Mouse (Mus musculus): ENCODE results near the gene Bax.
A peak's percentile ranks its signal among the peaks of the same experiment; 100 is the strongest.
"Not testable (repeated sequence)": the region's sequence is repeated elsewhere in the genome, so short reads cannot be mapped to it uniquely, and the experiment has no call there.

Bax gene

GRCm38 (mm10) chr7:45466283-45467089, at the start of gene Bax:
TSS of gene Bax (minus strand) at chr7:45466898.
- peak; percentile 92 for DNase-seq

- no peak for DNase-seq
Observed at GRCm38 (mm10) chr7:45515436-45515835, 48.7 kb upstream of the Bax start.

DNA sequence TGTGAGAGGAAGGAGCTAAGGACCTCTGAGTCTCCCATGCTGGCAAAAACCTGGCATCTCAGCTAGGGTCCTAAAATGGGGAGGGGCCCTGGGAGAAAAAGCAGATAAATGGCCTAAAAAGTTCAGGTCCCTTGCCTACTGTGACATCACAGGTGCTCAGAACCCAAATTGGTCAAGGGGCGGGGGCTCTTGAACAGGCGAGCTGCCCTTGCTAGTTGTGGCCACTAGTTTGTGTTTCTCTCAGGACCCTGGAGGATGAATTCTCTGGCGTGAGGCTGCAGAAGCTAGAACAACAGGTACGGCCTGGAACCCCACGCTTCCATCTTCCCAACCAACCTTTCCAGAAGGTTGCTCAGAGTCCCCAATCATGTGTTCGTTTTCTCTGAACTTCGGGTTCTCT, 47.7 kb upstream of the Bax start:
- no peak for DNase-seq

- DNase-seq, result peak; percentile 95
Observed at GRCm38 (mm10) chr7:45509912-45510787, 43.5 kb upstream of the Bax start, which contains the start of gene Nucb1. TSS of gene Nucb1 (minus strand) at chr7:45510406.

- peak; percentile 31 for DNase-seq
Observed at GRCm38 (mm10) chr7:45509181-45509882, 42.6 kb upstream of the Bax start.

GRCm38 (mm10) chr7:45508561-45508960, 41.9 kb upstream of the Bax start:
- no peak for DNase-seq

- DNase-seq, result no peak
Observed at GRCm38 (mm10) chr7:45507583-45507982, 40.9 kb upstream of the Bax start.

- DNase-seq, result no peak
Observed at GRCm38 (mm10) chr7:45498427-45498826, 31.7 kb upstream of the Bax start.

DNA sequence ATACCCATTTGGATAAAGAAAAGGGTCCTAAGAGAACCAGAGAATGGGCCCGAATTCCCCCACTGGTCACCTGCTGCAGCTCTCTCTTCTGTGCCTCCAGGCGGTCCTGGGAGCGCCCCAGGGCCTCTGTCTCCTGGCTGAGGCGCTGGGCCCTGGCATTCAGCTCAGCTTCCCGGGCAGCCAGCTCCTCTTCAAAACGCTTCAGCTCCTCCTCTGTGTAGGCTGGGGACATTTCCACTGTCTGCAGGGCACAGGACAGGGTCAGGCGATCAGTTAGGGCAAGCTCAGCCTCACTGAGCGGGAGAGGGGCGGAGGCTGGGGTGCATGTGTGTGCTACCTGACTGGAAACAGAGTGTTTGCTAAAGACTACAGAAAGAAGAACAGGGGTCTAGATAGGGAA, 27.9 kb upstream of the Bax start:
- DNase-seq, result no peak

DNA sequence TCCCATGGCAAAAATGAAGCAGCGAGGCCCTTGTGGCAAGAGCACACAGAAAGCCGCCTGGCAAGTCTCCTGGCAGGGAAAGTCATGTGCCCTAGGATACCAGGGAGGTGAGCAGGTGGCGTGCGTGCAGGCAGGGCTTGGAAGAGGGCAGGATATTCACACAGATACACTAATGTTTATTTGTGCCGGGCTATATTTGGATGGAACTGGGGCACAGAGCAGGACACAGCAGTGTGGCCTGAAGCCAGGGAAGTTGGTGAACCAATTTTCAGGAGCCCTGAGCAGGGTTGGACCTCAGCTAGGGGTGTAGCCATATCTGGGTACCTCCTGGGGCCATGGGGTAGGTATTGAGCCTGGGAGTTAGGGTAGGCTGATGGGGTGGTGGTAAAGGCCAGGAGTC, 26.3 kb upstream of the Bax start:
- DNase-seq, result no peak

DNA sequence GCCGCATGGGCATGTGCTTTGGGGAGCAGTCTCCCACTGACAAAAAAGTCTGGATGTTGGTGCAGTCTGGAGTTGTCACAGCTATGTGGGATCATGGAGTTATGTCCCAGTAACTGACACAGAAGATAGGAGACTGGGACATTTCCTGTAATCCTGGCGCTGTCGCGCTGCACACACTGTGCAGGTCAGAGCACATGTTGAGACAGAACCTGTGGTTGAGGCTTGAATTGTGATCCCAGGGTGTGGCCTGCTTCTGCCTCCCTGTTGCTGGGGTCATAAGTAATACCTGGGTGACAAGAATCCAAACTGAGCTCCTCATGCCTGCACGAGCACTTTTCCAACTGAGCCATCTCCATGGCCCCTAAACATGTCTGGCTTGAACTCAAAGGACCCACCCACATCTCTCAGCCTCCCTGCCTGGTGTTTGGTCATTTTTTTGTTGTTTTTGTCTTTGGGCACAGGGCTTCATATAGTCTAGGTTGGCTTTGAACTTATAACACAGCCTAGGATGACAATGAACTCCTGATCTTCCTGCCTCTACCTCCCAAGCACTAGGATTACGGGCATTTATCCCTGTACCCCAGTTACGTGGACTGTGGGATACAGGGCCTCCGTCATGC, 25.6 kb upstream of the Bax start:
- no peak for DNase-seq

- DNase-seq, result no peak
Observed at GRCm38 (mm10) chr7:45491264-45491663, 24.6 kb upstream of the Bax start.

DNA sequence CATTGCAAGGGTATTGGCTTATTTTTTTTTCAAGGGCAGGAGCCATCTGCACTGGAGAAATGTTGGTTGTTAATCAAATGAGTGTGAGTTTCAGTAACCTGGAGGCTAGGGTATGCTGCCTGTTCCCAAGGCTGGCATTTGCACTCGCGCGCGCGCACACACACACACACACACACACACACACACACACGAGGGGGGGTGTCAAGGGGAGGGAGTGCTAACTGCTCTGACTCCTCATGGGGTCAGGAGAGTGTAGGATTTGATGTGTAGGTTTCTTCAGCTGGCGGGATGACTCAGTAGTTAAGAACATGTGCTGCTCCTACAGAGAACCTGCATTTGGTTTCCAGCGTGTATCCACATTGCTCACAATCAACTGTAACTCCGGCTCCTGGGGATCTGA, 24.1 kb upstream of the Bax start:
- no peak for DNase-seq

GRCm38 (mm10) chr7:45489578-45489977, 22.9 kb upstream of the Bax start:
- DNase-seq, result no peak

DNA sequence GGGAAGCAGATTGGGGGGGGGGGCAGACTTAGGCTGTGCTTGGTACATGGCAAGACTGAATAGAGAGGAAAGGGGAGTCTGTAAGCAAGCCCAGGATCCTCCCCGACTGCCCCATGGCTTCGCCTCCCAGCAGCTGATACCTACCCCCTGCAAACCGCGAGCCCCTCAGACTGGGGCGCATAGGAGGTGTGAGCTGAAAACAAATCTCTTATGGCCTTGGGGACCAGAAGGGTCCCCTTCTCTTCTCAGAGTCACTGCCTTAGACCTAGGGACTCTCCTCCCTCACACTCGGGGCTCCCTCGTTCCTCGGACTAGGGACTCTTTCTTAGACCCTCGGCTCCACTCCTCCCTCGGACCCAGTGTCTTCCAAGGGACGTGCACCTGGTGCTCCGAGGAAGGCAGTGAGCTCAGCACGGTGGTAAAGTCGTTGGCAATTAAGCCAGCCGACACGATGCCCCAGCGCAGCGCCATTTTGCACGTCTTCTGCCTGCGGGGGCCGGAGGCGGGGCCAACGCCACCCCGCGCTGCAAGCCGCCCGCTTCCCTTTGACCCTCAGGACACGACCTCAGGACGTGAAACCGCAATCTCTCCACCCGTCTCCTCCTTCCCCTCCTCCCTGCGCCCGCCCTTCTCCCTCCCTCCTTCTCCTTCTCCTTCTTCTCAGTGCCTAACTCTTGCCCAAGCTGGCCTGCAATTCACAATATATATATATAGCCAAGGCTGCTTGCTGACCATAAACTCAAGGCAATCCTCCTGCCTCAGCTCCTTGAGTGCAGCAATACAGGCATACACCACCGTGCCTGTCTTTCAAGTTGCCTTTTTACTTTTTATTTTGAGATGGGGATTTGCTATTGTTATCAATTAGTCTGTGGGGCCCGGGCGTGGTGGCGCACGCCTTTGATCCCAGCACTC, 21.9 kb upstream of the Bax start, which contains the start of gene Dhdh:
TSS of gene Dhdh (minus strand) at position 513 of the 912 bp plus-strand sequence.
- peak; percentile 48 for DNase-seq

- DNase-seq, result no peak
Observed at GRCm38 (mm10) chr7:45487861-45488292, 21.2 kb upstream of the Bax start.

DNA sequence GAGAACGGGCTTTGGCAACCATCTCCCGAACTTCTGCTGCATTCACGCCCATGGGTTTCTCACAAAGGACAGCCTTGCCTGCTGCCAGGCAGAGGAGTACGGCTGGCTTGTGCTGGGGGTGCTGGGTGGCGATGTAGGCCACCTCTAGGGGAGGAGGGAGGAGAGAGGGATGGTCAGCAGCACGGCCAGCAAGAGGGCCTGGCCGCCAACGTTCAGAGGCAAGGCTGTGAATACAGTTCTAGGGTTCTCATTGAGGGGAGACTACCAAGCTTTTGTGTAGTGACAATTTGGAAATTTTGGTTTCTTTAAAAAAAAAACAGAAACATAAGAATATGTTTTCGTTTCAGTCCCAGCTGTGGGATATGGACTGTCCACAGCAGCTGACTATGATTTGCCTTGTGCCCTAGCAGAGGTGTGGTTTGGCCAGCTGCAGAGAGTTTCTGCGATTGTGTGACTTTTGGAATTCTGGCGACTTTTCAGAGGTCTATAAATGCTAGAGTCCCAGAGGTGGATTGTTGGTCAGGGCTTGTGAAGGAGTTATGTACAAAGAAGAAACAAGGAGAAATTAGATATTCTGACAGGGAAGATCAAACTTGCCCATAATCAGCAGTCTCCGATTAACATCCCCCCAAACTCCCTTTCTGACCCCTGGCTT, 20.2 kb upstream of the Bax start, which contains the start of gene Gm45808:
TSS of gene Gm45808 (minus strand) at position 51 of the 655 bp plus-strand sequence.
- DNase-seq, result no peak

- DNase-seq, result no peak
Observed at GRCm38 (mm10) chr7:45486158-45486557, 19.5 kb upstream of the Bax start.

DNA sequence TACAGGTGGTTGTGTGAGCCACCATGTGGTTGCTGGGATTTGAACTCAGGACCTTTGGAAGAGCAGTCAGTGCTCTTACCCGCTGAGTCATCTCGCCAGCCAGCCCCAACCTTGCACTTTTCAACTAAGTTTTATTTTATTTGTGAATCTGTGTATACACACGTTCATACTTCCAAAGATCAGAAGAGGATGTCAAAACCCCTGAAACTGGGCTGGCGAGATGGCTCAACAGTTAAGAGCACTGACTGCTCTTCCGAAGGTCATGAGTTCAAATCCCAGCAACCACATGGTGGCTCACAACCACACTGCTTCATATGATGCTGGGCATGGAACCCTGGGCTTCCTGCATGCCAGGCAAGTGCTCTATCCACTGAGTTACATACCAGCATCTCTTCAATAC, 18.3 kb upstream of the Bax start:
- not testable (repeated sequence) for DNase-seq

GRCm38 (mm10) chr7:45482166-45482565, 15.5 kb upstream of the Bax start:
- no peak for DNase-seq

All from thymus, postnatal 14 days (tissue).